Mouse (Mus musculus): Measurements from ENCODE around the gene Noct. TPM values are rescaled to one million over a fixed set of nuclear protein-coding genes. Genes with fewer than 3 reads are reported as not detected.

Gene Noct
- polyA plus RNA-seq, 1 experiment from 2014 or later = 15.4 TPM

GRCm38 (mm10) chr3:51254784-51255183 lies 30.5 kb downstream of the Noct start:
- ATAC-seq (ENCODE audit: low FRiP score, low read depth) = no peak
- no peaks in the 10 kb centered on the region for H3K4me1 ChIP-seq
- no peak overlapping the region for H3K9ac ChIP-seq (replicated peaks)
- no peak overlapping the region for H3K27ac ChIP-seq (replicated peaks)
- peaks cover 76% of the 10 kb centered on the region for H3K36me3 ChIP-seq
- H3K4me3 ChIP-seq = no peak overlapping the region
- WGBS = 91% methylated on average over 7 of the region's 7 CpGs
- no peak overlapping the region for H3K4me2 ChIP-seq (replicated peaks)
- no peaks in the 10 kb centered on the region for H3K27me3 ChIP-seq
- H3K9me3 ChIP-seq = no peaks in the 10 kb centered on the region

- no peaks in the 10 kb centered on the region for H3K27me3 ChIP-seq
- H3K4me1 ChIP-seq = no peaks in the 10 kb centered on the region
- 87% methylated on average over 12 of the region's 12 CpGs for WGBS
- no peak overlapping the region for H3K4me3 ChIP-seq
- no peak overlapping the region for H3K4me2 ChIP-seq (replicated peaks)
- H3K27ac ChIP-seq (replicated peaks) = no peak overlapping the region
- no peak overlapping the region for H3K9ac ChIP-seq (replicated peaks)
- peaks cover 81% of the 10 kb centered on the region for H3K36me3 ChIP-seq
- ATAC-seq (ENCODE audit: low FRiP score, low read depth) = no peak
- H3K9me3 ChIP-seq = no peaks in the 10 kb centered on the region
Observed at GRCm38 (mm10) chr3:51256450-51256849, 32.2 kb downstream of the Noct start.

- Histone ChIP-seq H3K9me3 (no peaks in the 10 kb centered on the region), H3K27ac (replicated peaks) (no peak overlapping the region), H3K27me3 (no peaks in the 10 kb centered on the region), H3K36me3 (peaks cover 83% of the 10 kb centered on the region), H3K4me3 (no peak overlapping the region), H3K9ac (replicated peaks) (no peak overlapping the region), H3K4me2 (replicated peaks) (no peak overlapping the region), H3K4me1 (no peaks in the 10 kb centered on the region)
- ATAC-seq (ENCODE audit: low FRiP score, low read depth) = no peak
- WGBS = 97% methylated on average over 5 of the region's 5 CpGs
Observed at GRCm38 (mm10) chr3:51258070-51258469, 33.8 kb downstream of the Noct start.

GRCm38 (mm10) chr3:51262942-51263341 lies 38.7 kb downstream of the Noct start:
- WGBS = 93% methylated on average over 8 of the region's 8 CpGs
- Histone ChIP-seq H3K9ac (replicated peaks) (no peak overlapping the region), H3K27me3 (no peaks in the 10 kb centered on the region), H3K27ac (replicated peaks) (no peak overlapping the region), H3K9me3 (no peaks in the 10 kb centered on the region), H3K36me3 (peaks cover 67% of the 10 kb centered on the region), H3K4me3 (no peak overlapping the region), H3K4me1 (no peaks in the 10 kb centered on the region), H3K4me2 (replicated peaks) (no peak overlapping the region)
- ATAC-seq (ENCODE audit: low FRiP score, low read depth) = no peak

GRCm38 (mm10) chr3:51268434-51268833 lies 44.2 kb downstream of the Noct start:
- Histone ChIP-seq H3K9me3 (no peaks in the 10 kb centered on the region), H3K27me3 (no peaks in the 10 kb centered on the region), H3K9ac (replicated peaks) (no peak overlapping the region), H3K27ac (replicated peaks) (no peak overlapping the region), H3K4me1 (no peaks in the 10 kb centered on the region), H3K4me2 (replicated peaks) (no peak overlapping the region), H3K4me3 (no peak overlapping the region), H3K36me3 (peaks cover 20% of the 10 kb centered on the region)
- WGBS = 89% methylated on average over 12 of the region's 12 CpGs
- ATAC-seq (ENCODE audit: low FRiP score, low read depth) = no peak

GRCm38 (mm10) chr3:51270069-51270817 lies 46.0 kb downstream of the Noct start:
- Histone ChIP-seq H3K9me3 (no peaks in the 10 kb centered on the region), H3K9ac (replicated peaks) (no peak overlapping the region), H3K27ac (replicated peaks) (no peak overlapping the region), H3K4me3 (no peak overlapping the region), H3K36me3 (peaks cover 4% of the 10 kb centered on the region; the same call in 1 of the 2 replicates), H3K4me2 (replicated peaks) (no peak overlapping the region), H3K4me1 (peaks cover 2% of the 10 kb centered on the region), H3K27me3 (no peaks in the 10 kb centered on the region)
- no peak for ATAC-seq (ENCODE audit: low FRiP score, low read depth)
- 92% methylated on average over 12 of the region's 12 CpGs for WGBS

- peak overlapping the region; percentile 96 for H3K4me3 ChIP-seq
- H3K9ac ChIP-seq (replicated peaks) = peak overlapping the region; percentile 86
- H3K4me2 ChIP-seq (replicated peaks) = peak overlapping the region; percentile 75
- ATAC-seq (ENCODE audit: low FRiP score, low read depth) = peak; percentile 99
- H3K27me3 ChIP-seq = no peaks in the 10 kb centered on the region
- no peaks in the 10 kb centered on the region for H3K9me3 ChIP-seq
- peaks cover 11% of the 10 kb centered on the region for H3K4me1 ChIP-seq
- H3K27ac ChIP-seq (replicated peaks) = peak overlapping the region; percentile 95
- under 1% methylated on average over 32 of the region's 33 CpGs for WGBS
- H3K36me3 ChIP-seq = no peaks in the 10 kb centered on the region
Observed at GRCm38 (mm10) chr3:51275956-51276398, 51.7 kb downstream of the Noct start.

GRCm38 (mm10) chr3:51276421-51277111 lies 52.3 kb downstream of the Noct start:
- peaks cover 11% of the 10 kb centered on the region for H3K4me1 ChIP-seq

GRCm38 (mm10) chr3:51277201-51278150 lies 53.2 kb downstream of the Noct start:
- Histone ChIP-seq H3K4me2 (replicated peaks) (peak overlapping the region; percentile 75), H3K36me3 (no peaks in the 10 kb centered on the region), H3K27ac (replicated peaks) (peak overlapping the region; percentile 95), H3K9me3 (no peaks in the 10 kb centered on the region), H3K4me1 (peaks cover 11% of the 10 kb centered on the region), H3K27me3 (no peaks in the 10 kb centered on the region), H3K4me3 (peak overlapping the region; percentile 96), H3K9ac (replicated peaks) (peak overlapping the region; percentile 86)
- WGBS = under 1% methylated on average over 75 of the region's 75 CpGs
- ATAC-seq (ENCODE audit: low FRiP score, low read depth) = peak; percentile 55

More at GRCm38 (mm10) chr3:51276421-51277111, 52.3 kb downstream of the Noct start:
- no peaks in the 10 kb centered on the region for H3K9me3 ChIP-seq
- H3K27me3 ChIP-seq = no peaks in the 10 kb centered on the region
- H3K9ac ChIP-seq (replicated peaks) = peak overlapping the region; percentile 86
- H3K4me3 ChIP-seq = peak overlapping the region; percentile 96
- H3K36me3 ChIP-seq = no peaks in the 10 kb centered on the region
- H3K4me2 ChIP-seq (replicated peaks) = peak overlapping the region; percentile 75
- ATAC-seq (ENCODE audit: low FRiP score, low read depth) = peak; percentile 55
- WGBS = under 1% methylated on average over 69 of the region's 93 CpGs
- peak overlapping the region; percentile 95 for H3K27ac ChIP-seq (replicated peaks)

GRCm38 (mm10) chr3:51278433-51278832 lies 54.2 kb downstream of the Noct start:
- WGBS = 82% methylated on average over 4 of the region's 4 CpGs
- Histone ChIP-seq H3K36me3 (no peaks in the 10 kb centered on the region), H3K27ac (replicated peaks) (no peak overlapping the region), H3K4me2 (replicated peaks) (no peak overlapping the region), H3K9me3 (no peaks in the 10 kb centered on the region), H3K4me1 (peaks cover 11% of the 10 kb centered on the region), H3K4me3 (no peak overlapping the region), H3K27me3 (no peaks in the 10 kb centered on the region), H3K9ac (replicated peaks) (no peak overlapping the region)
- no peak for ATAC-seq (ENCODE audit: low FRiP score, low read depth)

GRCm38 (mm10) chr3:51281727-51282126 lies 57.5 kb downstream of the Noct start:
- WGBS = 94% methylated on average over 4 of the region's 4 CpGs
- no peak for ATAC-seq (ENCODE audit: low FRiP score, low read depth)
- no peaks in the 10 kb centered on the region for H3K9me3 ChIP-seq

More at GRCm38 (mm10) chr3:51281727-51282126, 57.5 kb downstream of the Noct start:
- Histone ChIP-seq H3K27ac (replicated peaks) (no peak overlapping the region), H3K27me3 (no peaks in the 10 kb centered on the region), H3K4me2 (replicated peaks) (no peak overlapping the region), H3K9ac (replicated peaks) (no peak overlapping the region), H3K36me3 (no peaks in the 10 kb centered on the region), H3K4me3 (no peak overlapping the region), H3K4me1 (peaks cover 5% of the 10 kb centered on the region)
